Mouse (Mus musculus) MN1 (cell line): ENCODE results near the gene Sec22b.

Experiments used
- DNase-seq: peaks from one replicate; pipeline ENCODE4 v3.0.0-alpha.2; 2016; ENCODE audit warnings: low spot score

The Sec22b gene

DNA sequence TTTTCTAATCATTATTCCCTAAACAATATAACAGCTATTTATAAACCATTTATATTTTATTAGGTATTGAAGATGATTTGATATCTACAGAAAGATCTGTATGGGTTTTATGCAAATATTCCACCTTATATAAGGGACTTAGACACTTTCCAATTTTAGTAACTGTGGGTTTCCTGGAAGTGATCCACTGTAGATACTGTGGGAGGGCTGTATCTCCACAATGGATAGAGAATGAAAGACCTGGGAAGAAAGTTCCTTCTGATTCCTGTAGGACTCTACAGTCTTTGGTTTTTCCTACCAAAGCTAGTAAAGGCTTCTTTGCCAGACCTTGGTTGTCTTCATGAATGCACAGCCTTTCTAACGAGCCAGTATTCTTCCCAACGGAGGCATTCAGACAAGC is 8.7 kb downstream of the Sec22b start:
- no peak for DNase-seq

DNA sequence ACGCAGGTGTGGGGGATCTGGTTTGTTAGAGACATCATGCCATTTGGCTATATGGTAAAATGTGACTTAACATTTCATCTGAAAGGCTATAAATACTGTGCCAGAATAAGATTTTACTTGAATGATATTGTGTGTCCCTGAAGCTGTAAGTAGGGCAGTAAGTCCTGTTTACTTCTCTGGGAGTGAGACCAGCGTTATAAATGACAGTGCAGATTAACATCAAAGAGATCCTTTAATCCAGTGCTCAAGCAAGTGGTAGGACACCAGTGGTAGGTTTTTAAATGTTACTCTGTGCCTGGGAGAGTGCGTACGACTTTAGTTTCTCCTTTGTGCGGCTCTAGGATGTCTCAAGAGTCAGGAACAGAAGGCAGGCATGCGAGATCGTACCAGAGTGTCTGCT is 10.1 kb downstream of the Sec22b start:
- no peak for DNase-seq

DNA sequence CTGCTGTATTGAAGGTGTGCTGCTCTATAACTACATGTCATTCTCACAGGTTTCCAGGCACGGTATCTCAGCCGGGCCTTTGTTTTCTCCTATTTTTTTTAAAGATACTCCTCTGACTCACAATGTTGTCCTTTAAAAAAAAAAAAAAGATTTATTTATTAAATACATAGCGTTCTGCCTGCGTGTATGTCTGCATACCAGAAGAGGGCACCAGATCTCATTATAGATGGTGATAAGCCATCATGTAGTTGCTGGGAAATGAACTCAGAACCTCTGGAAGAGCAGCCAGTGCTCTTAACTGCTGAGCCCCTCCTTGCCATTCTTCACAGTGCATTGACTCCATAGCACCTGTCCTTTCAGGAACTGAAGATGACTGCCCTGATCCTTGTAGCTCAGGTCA is 14.1 kb downstream of the Sec22b start:
- peak; percentile 14 for DNase-seq

DNA sequence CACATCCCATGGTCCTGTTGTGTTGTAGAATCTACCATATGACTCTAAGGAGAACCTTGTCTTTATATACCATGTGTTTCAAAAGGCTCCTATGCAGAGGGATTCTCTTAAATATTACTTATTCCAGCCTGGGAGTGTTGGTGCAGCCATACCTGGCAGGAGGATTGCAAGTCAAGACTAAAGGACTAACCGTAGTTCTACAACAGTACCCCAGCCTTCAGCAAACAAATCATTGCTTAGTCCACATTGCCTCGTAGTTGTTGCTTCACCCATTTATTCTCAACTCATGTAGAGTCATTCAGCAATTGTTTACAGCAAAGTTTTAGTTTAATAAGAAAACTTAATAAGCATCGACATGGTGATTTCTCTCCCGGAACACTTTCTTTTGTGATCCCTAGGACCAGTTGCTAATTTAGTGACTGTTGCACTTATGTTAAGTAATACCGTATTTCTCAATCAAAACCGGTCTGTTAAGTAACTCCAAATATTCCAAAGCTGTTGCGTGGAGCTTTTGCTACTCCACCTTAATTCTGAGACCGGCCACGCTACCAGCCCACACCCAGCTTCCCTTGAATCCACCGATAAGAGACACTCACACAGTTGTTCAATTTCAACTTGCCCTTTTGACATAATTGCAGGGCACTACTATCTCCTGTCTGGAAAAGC is 18.0 kb downstream of the Sec22b start:
- no peak for DNase-seq

DNA sequence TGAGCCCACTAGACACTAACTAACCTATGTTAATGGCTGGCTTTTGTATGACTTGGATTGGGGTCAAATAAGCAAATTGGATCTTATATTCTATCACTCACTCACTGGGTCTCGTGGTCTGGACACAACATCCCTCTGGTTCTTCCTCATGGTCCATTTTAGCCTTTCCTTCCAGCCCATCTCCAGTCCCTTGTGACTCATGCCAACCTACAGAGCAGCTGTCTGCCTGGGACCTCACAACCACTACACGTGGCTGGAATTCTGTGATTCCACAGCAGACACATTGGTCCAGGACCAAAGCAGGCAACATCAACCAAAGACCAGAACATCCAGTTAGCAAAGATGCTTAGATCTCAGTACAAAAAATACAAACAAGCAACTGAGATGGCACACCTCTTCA is 24.3 kb downstream of the Sec22b start:
- no peak for DNase-seq

DNA sequence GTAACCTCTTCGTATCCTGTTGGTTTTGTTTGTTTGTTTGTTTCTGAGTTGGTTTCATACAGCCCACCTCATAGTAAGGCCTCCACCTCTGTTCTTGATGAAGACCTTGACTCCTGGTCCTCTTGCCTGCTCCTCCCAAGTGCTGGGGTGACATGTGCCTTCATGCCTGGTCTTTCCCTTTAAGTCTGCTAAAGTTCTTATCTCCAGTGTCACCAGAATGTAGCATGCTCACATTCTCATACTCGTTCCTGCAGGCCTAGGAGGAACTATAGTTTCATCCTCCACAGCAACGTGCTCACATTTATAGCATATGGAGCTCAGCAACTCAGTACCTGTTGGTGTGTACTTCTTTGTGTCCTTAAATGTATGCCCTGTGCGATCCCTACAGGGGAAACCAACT is 26.3 kb downstream of the Sec22b start:
- DNase-seq = no peak

DNA sequence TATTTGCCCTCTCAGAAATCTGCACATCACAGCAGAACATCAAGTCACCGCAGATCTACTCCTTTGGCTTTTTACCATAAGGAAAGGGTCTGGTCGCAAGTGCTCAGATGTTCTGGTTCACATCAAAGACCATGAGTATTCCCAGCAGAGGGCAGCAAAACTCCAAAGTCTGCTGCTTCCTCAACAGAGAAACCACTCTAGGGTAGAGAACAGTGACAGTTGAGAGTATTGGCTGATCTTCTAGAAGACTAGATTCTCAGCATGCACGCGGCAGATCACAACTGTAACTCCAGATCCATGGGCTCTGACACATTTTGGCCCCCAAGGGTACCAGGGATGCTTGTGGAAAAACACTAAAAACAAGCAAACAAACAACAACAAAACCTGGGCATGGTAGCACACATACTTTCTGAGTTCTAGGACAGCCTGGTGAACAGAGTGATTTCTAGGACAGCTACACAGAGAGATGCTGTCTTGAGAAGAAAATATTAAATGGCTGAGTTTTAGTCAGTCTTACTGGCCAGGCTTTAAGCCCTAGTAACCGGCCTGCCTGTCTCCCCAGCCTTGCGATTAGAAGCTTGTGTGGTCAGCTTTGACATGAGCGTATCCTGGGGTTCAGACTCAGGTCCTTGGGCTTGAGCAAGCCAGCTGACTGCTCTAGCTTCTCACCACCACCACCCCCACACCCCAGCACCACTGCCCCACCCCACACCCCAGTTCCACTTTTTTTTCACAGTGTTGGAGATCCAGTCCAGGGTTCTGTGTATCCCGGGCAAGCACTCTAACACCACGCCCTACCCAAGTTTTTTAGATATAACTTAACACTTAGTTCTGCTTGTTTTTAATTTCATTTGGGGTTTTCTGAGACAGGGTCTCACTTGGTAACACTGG is 28.2 kb downstream of the Sec22b start:
- DNase-seq = peak; percentile 88

DNA sequence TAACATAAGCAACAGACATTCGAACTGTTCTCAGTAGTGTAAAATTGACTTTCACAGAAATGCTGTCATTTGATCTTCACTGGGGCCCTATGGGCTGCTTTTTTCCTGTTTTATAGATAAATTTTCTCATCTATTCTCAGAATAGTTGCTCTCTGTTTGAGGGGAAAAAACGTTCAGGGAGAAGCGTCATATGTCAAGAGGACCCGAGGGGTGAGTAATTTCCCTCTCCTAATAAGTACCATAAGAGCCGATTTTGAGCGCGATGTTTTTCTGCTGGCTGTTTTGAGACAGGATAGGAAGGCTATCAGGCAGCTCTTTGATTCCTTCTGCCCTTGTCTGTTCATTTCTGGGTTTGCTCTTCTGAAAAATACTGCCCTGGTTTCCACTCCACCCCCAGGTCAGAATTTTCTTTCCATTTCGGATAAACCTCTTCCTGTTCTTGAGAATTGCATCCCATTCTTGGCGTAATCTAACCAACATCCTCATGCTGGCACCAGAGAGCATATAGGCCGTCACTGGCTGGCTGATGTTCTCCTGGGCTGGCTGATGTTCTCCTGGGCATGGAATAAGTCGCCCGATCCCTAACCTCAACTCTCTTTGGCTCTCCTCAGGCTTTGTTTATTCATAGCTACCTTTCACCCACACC is 29.3 kb downstream of the Sec22b start:
- no peak for DNase-seq

DNA sequence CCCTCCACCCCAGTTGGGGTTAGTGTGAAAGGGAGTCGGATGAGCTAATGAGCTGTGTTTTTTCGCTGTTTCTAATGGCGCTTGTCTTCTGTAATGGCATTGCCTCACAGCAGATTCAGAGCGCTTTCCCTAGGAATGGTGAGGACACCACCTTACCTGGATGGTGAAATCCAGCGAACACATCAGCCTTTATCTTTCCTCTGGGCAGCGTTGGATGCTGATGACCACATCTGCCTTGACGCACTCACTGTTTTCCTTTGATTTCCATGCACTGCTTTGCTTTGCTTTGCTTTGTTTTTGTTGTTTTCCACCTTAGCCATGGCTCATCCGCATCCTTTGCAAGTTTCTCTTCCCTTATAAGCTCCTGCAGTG is 29.8 kb downstream of the Sec22b start:
- no peak for DNase-seq

DNA sequence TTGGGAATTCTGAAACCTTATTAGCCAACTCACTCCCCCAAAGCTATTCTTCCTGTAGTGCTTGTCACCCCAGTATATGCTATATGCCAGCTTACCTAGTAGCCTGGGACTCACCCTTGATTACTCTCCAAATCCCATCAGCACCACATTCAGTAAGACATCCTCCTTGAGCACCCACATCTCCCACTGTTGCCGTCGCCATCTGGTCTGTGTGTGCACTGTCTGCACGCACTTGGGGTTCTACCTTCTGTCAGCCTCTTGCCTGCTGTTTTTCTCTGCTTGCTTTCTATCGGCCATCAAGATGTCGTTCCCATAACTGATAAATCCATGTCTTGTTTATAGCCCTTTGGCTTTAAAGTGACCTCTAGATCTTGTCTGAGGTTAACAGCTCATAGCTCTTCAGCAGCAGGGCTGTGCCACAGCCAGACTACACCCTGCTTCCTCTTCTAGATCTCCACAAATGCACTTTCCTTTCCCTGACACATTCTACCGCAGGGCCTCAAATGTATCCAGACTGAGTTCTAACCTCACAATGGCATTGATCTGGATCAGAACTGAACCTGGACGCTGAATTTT is 30.4 kb downstream of the Sec22b start:
- no peak for DNase-seq

DNA sequence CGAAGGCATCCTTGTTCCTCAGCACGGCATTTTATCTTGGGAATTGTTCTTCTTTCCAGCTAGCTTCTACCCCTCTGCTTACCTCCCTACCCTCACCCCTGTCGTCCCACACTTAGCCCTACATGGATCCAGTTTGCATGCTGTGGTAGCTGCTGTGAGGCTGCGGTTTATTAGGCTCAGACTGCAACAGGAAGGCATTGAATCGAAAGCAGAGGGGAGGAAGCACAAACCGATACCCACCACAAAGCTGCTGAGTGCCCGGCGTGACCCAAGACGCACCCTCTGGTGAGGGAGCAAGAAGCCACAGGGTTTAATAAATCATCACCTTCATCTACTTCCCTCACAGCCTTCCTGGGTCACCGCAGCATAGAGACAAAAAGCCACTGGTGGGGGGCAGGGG is 31.1 kb downstream of the Sec22b start:
- no peak for DNase-seq

DNA sequence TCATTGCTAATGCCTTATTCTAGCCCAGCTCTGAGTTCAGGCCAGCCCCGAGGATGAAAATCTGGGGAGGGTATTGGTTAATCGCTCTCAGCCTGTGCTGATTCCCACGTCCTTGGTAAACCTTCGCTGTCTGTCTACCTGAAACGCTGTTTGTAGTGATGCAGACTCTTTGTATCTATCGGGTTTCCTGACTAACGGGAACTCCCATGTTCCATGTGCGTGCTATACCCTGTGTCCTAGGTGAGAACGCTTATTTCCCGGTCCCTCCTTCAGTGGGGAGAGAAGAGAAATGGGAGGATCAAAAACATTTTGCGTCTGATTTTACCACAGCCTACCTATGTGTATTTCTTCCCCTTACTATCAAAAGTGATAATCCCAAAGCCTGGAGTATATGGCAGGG is 31.8 kb downstream of the Sec22b start:
- DNase-seq = no peak

DNA sequence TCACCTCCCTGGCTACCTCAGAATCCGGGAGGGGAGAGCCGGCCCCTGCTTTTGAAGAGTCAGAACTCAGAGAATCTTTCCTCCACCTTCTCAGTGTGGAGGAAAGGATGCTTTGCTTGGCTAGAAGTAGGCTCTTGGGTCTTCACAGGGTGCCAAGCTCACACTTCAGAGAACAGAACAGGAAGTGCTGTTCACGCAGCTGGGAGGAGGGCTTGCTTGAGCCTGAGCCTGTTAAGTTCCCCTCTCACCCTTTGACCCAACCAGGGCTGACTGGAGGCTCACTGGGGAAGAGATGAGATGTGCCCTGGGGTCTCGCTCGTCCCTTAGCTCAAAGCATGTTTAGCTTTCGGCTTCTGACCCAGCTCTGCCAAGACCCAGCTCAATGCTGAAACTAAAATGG is 32.3 kb downstream of the Sec22b start:
- no peak for DNase-seq

DNA sequence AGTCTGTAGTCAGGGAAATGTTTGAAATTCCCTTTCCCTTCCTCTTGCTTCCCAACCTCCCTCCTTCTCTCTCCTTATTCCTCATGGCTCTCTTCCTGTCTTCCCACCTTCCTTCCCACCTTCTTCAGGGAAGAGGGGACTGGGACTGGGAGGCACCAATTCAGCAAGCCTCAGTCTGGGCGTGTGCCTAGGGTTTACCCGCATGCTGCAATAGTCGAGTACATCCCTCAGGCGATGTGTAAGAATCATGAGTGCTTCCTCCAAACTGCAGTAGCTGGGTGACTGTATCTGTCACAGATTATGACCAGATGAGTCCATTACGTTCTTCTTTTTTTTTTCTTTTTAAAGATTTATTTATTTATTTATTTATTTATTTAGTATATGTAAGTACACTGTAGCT is 32.8 kb downstream of the Sec22b start:
- DNase-seq = no peak

DNA sequence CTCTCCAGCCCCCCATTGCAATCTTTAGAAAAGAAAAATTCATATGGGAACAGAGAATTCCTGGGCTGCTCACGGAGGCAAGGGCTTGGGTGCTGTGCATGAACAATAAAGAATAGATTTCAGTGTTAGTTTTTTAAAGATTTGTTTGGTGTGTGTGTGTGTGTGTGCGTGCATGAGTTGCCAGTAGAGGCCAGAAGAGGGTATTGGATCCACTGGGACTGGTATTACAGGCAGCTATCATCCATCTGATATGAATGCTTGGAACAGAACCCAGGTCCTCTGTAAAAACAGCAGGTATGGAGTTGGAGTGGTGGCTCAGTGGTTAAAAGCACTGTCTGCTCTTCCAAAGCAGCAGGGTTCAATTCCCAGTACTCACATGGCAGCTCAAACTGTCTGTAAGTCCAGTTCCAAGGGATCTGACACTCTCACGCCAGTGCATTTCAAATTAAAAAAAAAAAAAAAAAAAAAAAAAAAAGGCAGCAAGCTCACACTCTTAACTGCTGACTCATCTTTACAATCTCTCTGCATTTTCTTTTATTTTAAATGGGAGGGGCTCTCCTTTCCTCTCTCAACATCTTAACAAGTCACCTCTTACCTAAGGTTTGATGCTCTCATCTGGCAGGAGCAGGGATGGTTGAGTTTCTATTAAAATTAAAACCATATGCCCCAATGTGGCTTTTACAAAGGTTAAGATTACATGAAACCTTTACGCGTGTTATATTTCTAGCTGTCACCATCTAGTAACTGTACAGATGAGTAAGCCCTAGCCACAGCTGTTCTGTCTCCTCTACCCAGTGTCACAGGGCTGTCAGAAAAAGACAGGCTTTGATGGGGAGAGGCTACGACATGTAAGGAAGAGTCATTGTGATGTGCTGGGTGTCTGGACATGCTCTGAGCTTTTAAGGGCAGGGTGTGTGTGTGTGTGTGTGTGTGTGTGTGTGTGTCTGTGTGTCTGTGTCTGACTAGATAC is 33.6 kb downstream of the Sec22b start:
- no peak for DNase-seq

DNA sequence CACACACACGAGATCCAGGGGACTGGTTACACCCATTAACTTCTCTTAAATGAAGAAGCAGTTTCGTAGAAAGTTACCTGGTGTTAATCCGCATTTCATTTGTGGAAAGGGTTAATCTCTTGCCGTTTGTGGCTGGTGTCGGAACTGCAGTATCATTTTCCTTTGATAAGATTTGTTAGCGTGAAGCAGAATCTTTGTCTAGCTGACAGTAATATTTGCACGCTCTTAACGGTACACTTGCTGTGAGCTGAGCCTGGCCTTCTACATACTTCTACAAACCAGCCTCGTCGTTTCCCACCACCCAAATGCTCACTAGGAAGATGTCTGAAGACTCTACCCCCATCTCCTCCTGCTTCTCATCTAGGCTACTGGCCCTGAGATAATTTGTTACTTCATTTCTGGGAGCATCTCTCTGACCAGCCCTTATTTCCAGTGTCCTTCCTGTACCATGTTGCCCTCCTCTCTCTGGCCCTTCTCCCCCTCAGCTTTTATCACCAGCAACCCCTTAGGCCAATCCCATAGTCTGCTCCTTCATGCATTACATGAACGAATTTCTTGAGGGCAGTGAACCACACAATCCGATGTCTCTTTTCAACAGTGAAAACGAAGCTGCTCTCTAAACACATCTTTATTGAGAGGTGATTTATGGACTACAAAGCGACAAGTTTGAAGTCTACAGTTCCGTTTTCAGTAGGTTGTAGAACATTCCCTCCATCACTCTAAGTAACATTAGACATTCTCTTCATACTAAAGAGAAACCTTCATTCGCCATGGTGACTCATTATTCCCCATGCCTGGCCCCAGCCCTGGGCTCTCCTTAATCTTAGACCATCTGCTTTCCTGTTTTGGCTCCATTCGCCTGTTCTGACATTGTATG is 36.3 kb downstream of the Sec22b start:
- DNase-seq = peak; percentile 61

DNA sequence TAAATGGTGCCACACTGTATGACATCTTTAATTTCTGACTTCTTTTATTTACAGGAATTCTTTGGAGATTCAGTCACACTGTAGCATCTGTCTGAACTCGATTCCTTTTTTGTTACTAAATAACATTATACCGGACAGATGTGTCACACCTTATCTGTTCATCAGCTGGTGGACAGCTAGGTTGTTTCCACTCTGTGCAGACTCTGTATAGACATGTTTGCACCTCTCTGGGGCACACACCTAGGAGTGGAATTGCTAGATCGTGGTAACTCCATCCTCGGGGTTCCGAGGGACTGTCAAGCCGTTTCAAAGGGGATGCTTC is 36.9 kb downstream of the Sec22b start:
- DNase-seq = no peak

DNA sequence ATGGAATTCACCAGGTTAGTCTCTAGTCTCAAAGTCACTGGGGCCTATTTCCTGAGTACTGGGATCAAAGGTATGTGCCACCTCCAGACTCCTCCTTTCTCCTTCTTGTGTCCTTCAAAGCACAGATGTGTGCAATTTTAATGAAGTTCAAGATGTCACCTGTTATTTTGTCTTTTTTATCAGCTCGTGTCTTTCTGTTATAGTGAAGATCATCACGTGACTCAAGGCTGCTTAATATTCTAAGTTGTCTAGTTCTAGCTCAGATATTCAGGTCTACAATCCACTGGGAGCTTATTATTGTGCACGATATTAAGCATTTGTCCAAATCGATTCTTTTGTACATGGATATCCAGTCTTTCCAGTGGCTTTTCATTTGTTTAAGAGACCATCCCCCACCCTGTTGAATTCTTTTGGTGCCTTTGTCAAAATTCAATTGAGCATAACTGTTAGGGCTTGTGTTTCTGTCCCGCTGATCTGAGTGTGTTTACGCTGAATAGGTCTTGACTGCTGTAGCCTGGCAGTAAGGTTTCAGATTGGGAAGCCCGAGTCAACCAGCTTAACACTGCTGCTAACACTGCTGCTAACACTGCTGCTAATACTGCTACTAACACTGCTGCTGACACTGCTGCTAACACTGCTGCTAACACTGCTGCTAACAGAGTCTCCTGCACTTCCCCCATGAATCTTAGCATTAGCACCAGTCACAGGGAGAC is 38.0 kb downstream of the Sec22b start:
- no peak for DNase-seq

DNA sequence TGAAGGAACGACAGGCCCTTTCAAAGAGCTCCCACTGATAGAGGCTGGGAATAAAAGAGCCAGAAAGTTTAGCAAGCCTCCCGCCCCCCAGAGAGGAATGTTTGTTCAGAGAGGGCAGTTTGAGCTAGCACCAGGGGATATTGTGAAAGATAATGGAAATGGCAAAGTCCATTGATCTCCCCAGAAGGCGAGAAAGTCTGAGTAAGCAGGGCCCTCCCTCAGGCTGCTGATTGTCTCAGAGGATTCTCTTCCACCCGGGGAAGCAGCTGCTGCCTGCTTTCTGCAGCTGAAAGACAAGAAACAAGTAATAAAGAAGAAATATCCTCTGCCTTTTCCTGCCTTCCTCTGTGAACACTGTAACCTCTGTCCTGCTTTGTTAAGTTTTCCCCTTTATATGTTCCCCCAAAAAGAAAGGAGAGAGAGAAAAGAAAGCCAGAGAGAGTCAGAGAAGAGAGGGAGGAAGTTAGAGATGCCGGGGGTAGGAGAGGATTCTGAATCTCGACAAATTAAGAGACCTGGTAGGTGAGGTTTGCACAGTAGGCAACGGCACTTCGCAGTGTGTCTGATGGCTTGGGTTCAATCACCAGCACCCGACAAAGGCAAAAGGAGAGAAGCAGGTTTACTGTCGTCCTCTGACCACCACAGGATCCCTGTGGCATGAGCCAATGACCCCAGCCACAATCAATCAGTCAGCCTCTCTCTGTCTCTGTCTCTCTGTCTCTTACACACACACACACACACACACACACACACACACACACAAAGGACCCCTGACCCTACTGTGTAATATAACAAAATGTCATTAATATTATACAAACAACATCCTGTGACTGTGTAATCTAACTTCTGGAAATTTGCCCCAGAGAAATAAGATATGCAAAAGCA is 38.9 kb downstream of the Sec22b start:
- DNase-seq = no peak
